Mouse (Mus musculus) kidney, embryonic 14.5 days (tissue): ENCODE data around the gene Gm26620. TPM values are rescaled to one million over a fixed set of nuclear protein-coding genes. Genes with fewer than 3 reads are reported as not detected.

Experiments used
- ATAC-seq: fragments of 200-750 bp; cut with Nextera tagmentation; 2 replicates; pipeline ENCODE4 v1.8.0; 2017; ENCODE audit warnings: moderate number of reproducible peaks, mild to moderate bottlenecking, moderate TSS enrichment, moderate library complexity; ENCODE audit not compliant: low FRiP score, low TSS enrichment
- H3K27ac ChIP-seq: fragments of 300-500 bp; sonication (generic); 2 replicates; pipeline ENCODE4 v1.5.1; 2014; ENCODE audit warnings: low read depth, mild to moderate bottlenecking, low read length, moderate library complexity, mixed read lengths
- H3K27me3 ChIP-seq: fragments of 300-500 bp; sonication (generic); 2 replicates; pipeline ENCODE4 v1.6.1; 2014; ENCODE audit warnings: mild to moderate bottlenecking, low read length; ENCODE audit not compliant: control insufficient read depth, insufficient read depth
- H3K36me3 ChIP-seq: fragments of 300-500 bp; sonication (generic); 2 replicates; pipeline ENCODE4 v1.6.1; 2014; ENCODE audit warnings: low read length, mixed read lengths; ENCODE audit not compliant: control insufficient read depth, insufficient read depth
- H3K4me1 ChIP-seq: fragments of 300-500 bp; sonication (generic); 2 replicates; pipeline ENCODE4 v1.6.1; 2014; ENCODE audit warnings: low read length, mixed read lengths; ENCODE audit not compliant: control insufficient read depth, insufficient read depth
- H3K4me2 ChIP-seq: fragments of 300-500 bp; sonication (generic); replicated peaks from 2 replicates; pipeline ENCODE4 v1.6.1; 2014; ENCODE audit warnings: low read depth, mild to moderate bottlenecking, low read length
- H3K4me3 ChIP-seq: fragments of 300-500 bp; sonication (generic); 2 replicates; pipeline ENCODE4 v1.5.1; 2014; ENCODE audit warnings: mild to moderate bottlenecking, low read length
- H3K9ac ChIP-seq: fragments of 300-500 bp; sonication (generic); 2 replicates; pipeline ENCODE4 v1.6.1; 2014; ENCODE audit warnings: low read depth, mild to moderate bottlenecking, low read length, moderate library complexity
- H3K9me3 ChIP-seq: fragments of 300-500 bp; sonication (generic); 2 replicates; pipeline ENCODE4 v1.6.1; 2016; ENCODE audit warnings: low read length; ENCODE audit not compliant: control insufficient read depth
- WGBS: fragments of 180-500 bp; shearing (Covaris S2); extraction: QIAGEN DNeasy Blood & Tissue Kit; methylation state at CpG from one replicate; pipeline ENCODE4 v1.1.7; 2014; 5-methylcytosine and 5-hydroxymethylcytosine counted together
- polyA plus RNA-seq: library from polyadenylated mRNA; unstranded; fragments of >200 nt; fragmentation: Nextera tagmentation; extraction: Ambion mirVana; gene quantifications from 2 replicates; pipeline ENCODE4 v1.2.1, GENCODE M21; 2014

The Gm26620 gene
- polyA plus RNA-seq, 1 experiment from 2014 or later, result not detected

GRCm38 (mm10) chr1:170857369-170857768 lies 27.5 kb upstream of the Gm26620 start:
- Histone ChIP-seq H3K9me3 (no peaks in the 10 kb centered on the region), H3K4me3 (no peak overlapping the region), H3K36me3 (no peaks in the 10 kb centered on the region), H3K4me1 (0 out of 2 replicates have a peak, but pooled peaks cover 4% of the 10 kb centered on the region), H3K4me2 (no peak overlapping the region), H3K27me3 (no peaks in the 10 kb centered on the region), H3K9ac (no peak overlapping the region), H3K27ac (no peak overlapping the region)
- WGBS, result 84% methylated on average over 2 of the region's 2 CpGs
- ATAC-seq, result no peak

- no peak for ATAC-seq
- H3K36me3 ChIP-seq, result no peaks in the 10 kb centered on the region
- H3K27ac ChIP-seq, result no peak overlapping the region
- no peak overlapping the region for H3K9ac ChIP-seq
- no peak overlapping the region for H3K4me2 ChIP-seq
- H3K9me3 ChIP-seq, result no peaks in the 10 kb centered on the region
- 71% methylated on average over 2 of the region's 2 CpGs for WGBS
- H3K4me1 ChIP-seq, result 0 out of 2 replicates have a peak, but pooled peaks cover 4% of the 10 kb centered on the region
- H3K4me3 ChIP-seq, result no peak overlapping the region
- H3K27me3 ChIP-seq, result no peaks in the 10 kb centered on the region
These were observed 26.0 kb upstream of the Gm26620 start for GRCm38 (mm10) chr1:170858872-170859271.

GRCm38 (mm10) chr1:170861671-170862434 lies 23.0 kb upstream of the Gm26620 start:
- no peak overlapping the region for H3K27ac ChIP-seq
- H3K4me1 ChIP-seq, result peaks cover 4% of the 10 kb centered on the region; the same call in 1 of the 2 replicates
- 68% methylated on average over 13 of the region's 13 CpGs for WGBS
- ATAC-seq, result no peak
- H3K27me3 ChIP-seq, result no peaks in the 10 kb centered on the region
- no peak overlapping the region for H3K4me3 ChIP-seq
- no peaks in the 10 kb centered on the region for H3K36me3 ChIP-seq
- no peaks in the 10 kb centered on the region for H3K9me3 ChIP-seq
- no peak overlapping the region for H3K4me2 ChIP-seq
- H3K9ac ChIP-seq, result no peak overlapping the region

GRCm38 (mm10) chr1:170862435-170862717 lies 22.5 kb upstream of the Gm26620 start:
- ATAC-seq, result no peak
- Histone ChIP-seq H3K27ac (no peak overlapping the region), H3K27me3 (no peaks in the 10 kb centered on the region), H3K9ac (no peak overlapping the region), H3K4me2 (no peak overlapping the region), H3K36me3 (no peaks in the 10 kb centered on the region), H3K4me1 (peaks cover 4% of the 10 kb centered on the region; the same call in 1 of the 2 replicates), H3K9me3 (no peaks in the 10 kb centered on the region), H3K4me3 (no peak overlapping the region)
- 49% methylated on average over 3 of the region's 3 CpGs for WGBS

GRCm38 (mm10) chr1:170863033-170863432 lies 21.8 kb upstream of the Gm26620 start:
- Histone ChIP-seq H3K4me2 (no peak overlapping the region), H3K27ac (no peak overlapping the region), H3K4me3 (no peak overlapping the region), H3K9ac (no peak overlapping the region), H3K9me3 (no peaks in the 10 kb centered on the region), H3K27me3 (no peaks in the 10 kb centered on the region), H3K36me3 (no peaks in the 10 kb centered on the region), H3K4me1 (peaks cover 4% of the 10 kb centered on the region; the same call in 1 of the 2 replicates)
- WGBS, result 71% methylated on average over 4 of the region's 4 CpGs
- ATAC-seq, result no peak

GRCm38 (mm10) chr1:170864234-170864633 lies 20.6 kb upstream of the Gm26620 start:
- Histone ChIP-seq H3K4me3 (no peak overlapping the region), H3K9ac (no peak overlapping the region), H3K27me3 (no peaks in the 10 kb centered on the region), H3K36me3 (no peaks in the 10 kb centered on the region), H3K4me2 (no peak overlapping the region), H3K4me1 (peaks cover 4% of the 10 kb centered on the region; the same call in 1 of the 2 replicates), H3K27ac (no peak overlapping the region), H3K9me3 (no peaks in the 10 kb centered on the region)
- ATAC-seq, result no peak

- Histone ChIP-seq H3K4me2 (no peak overlapping the region), H3K4me1 (peaks cover 4% of the 10 kb centered on the region; the same call in 1 of the 2 replicates), H3K9me3 (no peaks in the 10 kb centered on the region), H3K9ac (no peak overlapping the region), H3K36me3 (no peaks in the 10 kb centered on the region), H3K4me3 (no peak overlapping the region), H3K27me3 (no peaks in the 10 kb centered on the region), H3K27ac (no peak overlapping the region)
- no peak for ATAC-seq
- WGBS, result 78% methylated on average over 3 of the region's 3 CpGs
These were observed 20.1 kb upstream of the Gm26620 start for GRCm38 (mm10) chr1:170864754-170865153.

- H3K4me2 ChIP-seq, result no peak overlapping the region
- H3K27me3 ChIP-seq, result no peaks in the 10 kb centered on the region
- no peaks in the 10 kb centered on the region for H3K36me3 ChIP-seq
- no peaks in the 10 kb centered on the region for H3K9me3 ChIP-seq
- H3K4me3 ChIP-seq, result no peak overlapping the region
- peaks cover 4% of the 10 kb centered on the region; the same call in 1 of the 2 replicates for H3K4me1 ChIP-seq
- no peak for ATAC-seq
- H3K27ac ChIP-seq, result no peak overlapping the region
- WGBS, result 86% methylated on average over 5 of the region's 5 CpGs
- no peak overlapping the region for H3K9ac ChIP-seq
These were observed 19.5 kb upstream of the Gm26620 start for GRCm38 (mm10) chr1:170865406-170865805.

- no peaks in the 10 kb centered on the region for H3K9me3 ChIP-seq
- H3K4me1 ChIP-seq, result peaks cover 3% of the 10 kb centered on the region; the same call in 1 of the 2 replicates
- H3K4me2 ChIP-seq, result peak overlapping the region; percentile 67
- WGBS, result 2% methylated on average over 30 of the region's 30 CpGs
- no peaks in the 10 kb centered on the region for H3K27me3 ChIP-seq
- peak; percentile 70 for ATAC-seq
- 0 out of 2 replicates have a peak, but pooled peaks cover 4% of the 10 kb centered on the region for H3K36me3 ChIP-seq
- peak overlapping the region; percentile 53; the same call in 1 of the 2 replicates for H3K27ac ChIP-seq
- H3K4me3 ChIP-seq, result peak overlapping the region; percentile 89
- peak overlapping the region; percentile 76 for H3K9ac ChIP-seq
These were observed 17.7 kb upstream of the Gm26620 start for GRCm38 (mm10) chr1:170866992-170867690.
